Mouse (Mus musculus) forebrain, embryonic 14.5 days (tissue): ENCODE results near the gene Atg16l1. TPM values are rescaled to one million over a fixed set of nuclear protein-coding genes. Genes with fewer than 3 reads are reported as not detected.
A peak's percentile ranks its signal among the peaks of the same experiment; 100 is the strongest.

Experiments used
- ATAC-seq: fragments of 200-750 bp; cut with Nextera tagmentation; 2 replicates; pipeline ENCODE4 v1.8.0; 2017; ENCODE audit warnings: mild to moderate bottlenecking, moderate library complexity
- DNase-seq: peaks from one replicate; pipeline ENCODE4 v3.0.0-alpha.2; 2015; ENCODE audit warnings: low spot score
- H3K27ac ChIP-seq: fragments of 300-500 bp; sonication (generic); 2 replicates; pipeline ENCODE4 v1.5.1; 2014; ENCODE audit warnings: low read depth, mild to moderate bottlenecking, control low read depth, low read length, moderate library complexity
- H3K27me3 ChIP-seq: fragments of 300-500 bp; sonication (generic); replicated peaks from 2 replicates; pipeline ENCODE4 v1.6.1; 2014; ENCODE audit warnings: low read length, control low read depth, mixed read lengths; ENCODE audit not compliant: control insufficient read depth, insufficient read depth
- H3K36me3 ChIP-seq: fragments of 300-500 bp; sonication (generic); 2 replicates; pipeline ENCODE4 v1.6.1; 2014; ENCODE audit warnings: low read length, control low read depth; ENCODE audit not compliant: control insufficient read depth, insufficient read depth
- H3K4me1 ChIP-seq: fragments of 300-500 bp; sonication (generic); 2 replicates; pipeline ENCODE4 v1.6.1; 2014; ENCODE audit warnings: antibody characterized with exemption, low read length, control low read depth; ENCODE audit not compliant: control insufficient read depth, insufficient read depth
- H3K4me2 ChIP-seq: fragments of 300-500 bp; sonication (generic); 2 replicates; pipeline ENCODE4 v1.6.1; 2014; ENCODE audit warnings: mild to moderate bottlenecking, control low read depth, low read length
- H3K4me3 ChIP-seq: fragments of 300-500 bp; sonication (generic); 2 replicates; pipeline ENCODE4 v1.5.1; 2014; ENCODE audit warnings: low read depth, low read length, control low read depth
- H3K9ac ChIP-seq: fragments of 300-500 bp; sonication (generic); 2 replicates; pipeline ENCODE4 v1.6.1; 2014; ENCODE audit warnings: mild to moderate bottlenecking, low read length, control low read depth, moderate library complexity
- H3K9me3 ChIP-seq: fragments of 300-500 bp; sonication (generic); replicated peaks from 2 replicates; pipeline ENCODE4 v1.6.1; 2016; ENCODE audit warnings: low read length, control low read depth, mixed read lengths; ENCODE audit not compliant: control insufficient read depth
- WGBS: fragments of 180-500 bp; shearing (Covaris S2); extraction: QIAGEN DNeasy Blood & Tissue Kit; methylation state at CpG from one replicate; pipeline ENCODE4 v1.1.7; 2014; 5-methylcytosine and 5-hydroxymethylcytosine counted together
- polyA plus RNA-seq: library from polyadenylated mRNA; unstranded; fragments of >200 nt; fragmentation: Nextera tagmentation; extraction: Ambion mirVana; gene quantifications from 2 replicates; pipeline ENCODE4 v1.2.1, GENCODE M21; 2014

Atg16l1 gene
- polyA plus RNA-seq, 1 experiment from 2014 or later, result 50.0 TPM

DNA sequence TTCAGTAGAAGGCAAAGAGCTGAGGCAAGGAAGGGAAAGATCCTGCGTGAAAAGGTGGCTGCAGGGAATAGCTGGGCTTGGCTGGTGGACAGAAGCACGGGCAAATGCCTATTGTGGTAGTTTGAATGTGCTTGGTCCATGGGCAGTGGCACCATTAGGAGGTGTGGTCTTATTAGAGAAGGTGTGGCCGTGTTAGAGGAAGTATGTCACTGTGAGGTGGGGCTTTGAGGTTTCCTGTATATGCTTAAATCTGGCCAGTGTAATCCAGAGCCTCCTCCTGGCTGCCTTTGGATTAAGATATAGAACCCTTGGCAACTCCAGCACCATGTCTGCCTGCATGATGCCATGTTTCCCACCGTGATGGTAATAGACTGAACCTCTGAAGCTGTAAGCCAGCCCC lies 32.3 kb upstream of the Atg16l1 start:
- Histone ChIP-seq H3K9me3 (no peaks in the 10 kb centered on the region), H3K36me3 (no peaks in the 10 kb centered on the region), H3K9ac (no peak overlapping the region), H3K4me2 (no peak overlapping the region), H3K4me3 (no peak overlapping the region), H3K27me3 (no peaks in the 10 kb centered on the region), H3K4me1 (no peaks in the 10 kb centered on the region), H3K27ac (no peak overlapping the region)
- ATAC-seq (no peak), DNase-seq (no peak)
- WGBS, result 56% methylated on average over 4 of the region's 4 CpGs

DNA sequence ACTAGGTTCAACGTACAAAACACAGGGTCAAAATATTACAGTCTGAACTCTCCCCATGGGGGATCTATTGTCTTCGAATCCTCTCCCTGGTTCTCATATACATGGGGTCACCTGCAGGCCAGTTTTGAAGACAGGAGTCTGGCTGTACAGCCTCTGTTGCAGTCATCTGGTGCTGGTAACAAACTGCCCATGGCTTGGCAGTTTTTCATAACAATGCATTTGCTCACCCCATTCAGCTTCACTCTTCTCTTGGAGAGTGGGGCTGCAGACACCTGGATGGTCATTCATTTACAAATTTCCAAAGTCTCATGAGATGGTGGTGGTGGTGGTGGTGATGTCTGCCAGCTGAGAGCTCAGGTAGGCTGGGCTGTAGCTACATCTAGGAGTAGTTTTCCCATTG lies 26.6 kb upstream of the Atg16l1 start:
- ATAC-seq (no peak), DNase-seq (no peak)
- no peak overlapping the region for H3K4me3 ChIP-seq
- no peaks in the 10 kb centered on the region for H3K4me1 ChIP-seq
- no peak overlapping the region for H3K9ac ChIP-seq
- H3K27me3 ChIP-seq, result no peaks in the 10 kb centered on the region
- no peaks in the 10 kb centered on the region for H3K9me3 ChIP-seq
- no peaks in the 10 kb centered on the region for H3K36me3 ChIP-seq
- H3K27ac ChIP-seq, result no peak overlapping the region
- H3K4me2 ChIP-seq, result no peak overlapping the region
- 83% methylated on average over 2 of the region's 2 CpGs for WGBS

DNA sequence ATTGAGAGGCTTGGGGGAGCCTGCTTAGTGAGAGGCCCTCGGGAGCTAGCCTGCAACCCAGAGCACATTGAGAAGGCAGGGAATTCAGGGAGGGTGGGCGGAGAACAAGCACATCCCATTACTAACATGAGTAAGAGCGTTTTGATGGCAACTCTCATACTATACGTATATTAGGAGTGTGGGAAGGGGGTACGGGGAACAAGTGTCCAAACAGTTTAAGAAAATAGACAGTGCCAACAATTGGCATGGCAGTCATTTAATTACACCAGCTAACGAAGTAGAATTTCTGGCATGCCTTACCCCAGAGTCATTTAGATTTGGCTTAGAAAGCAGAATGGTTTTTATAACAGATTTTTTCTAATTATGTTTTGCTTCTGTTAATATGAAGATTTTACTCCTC lies 25.8 kb upstream of the Atg16l1 start:
- WGBS, result 51% methylated on average over 6 of the region's 6 CpGs
- H3K36me3 ChIP-seq, result no peaks in the 10 kb centered on the region
- no peak; the same call in 1 of the 2 replicates for ATAC-seq

DNA sequence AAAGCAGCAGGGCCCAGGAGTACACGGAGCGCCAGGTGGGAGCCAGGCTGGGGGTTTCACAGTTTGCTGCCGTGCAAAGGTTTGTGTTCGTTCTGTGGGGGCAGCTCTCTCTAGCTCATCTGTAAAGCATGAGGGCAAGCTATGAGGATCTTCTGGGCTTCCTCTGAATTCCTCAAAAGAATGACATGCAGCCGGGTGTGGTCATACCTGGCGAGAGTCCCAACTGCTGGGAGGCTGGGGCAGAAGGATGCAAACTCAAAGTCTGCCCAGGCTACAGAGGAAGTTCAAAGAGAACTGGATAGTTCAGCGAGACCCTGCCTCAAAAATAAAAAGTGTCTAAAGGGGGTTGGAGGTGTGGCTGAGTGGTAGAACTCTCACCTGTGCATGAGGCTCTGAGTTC lies 25.4 kb upstream of the Atg16l1 start:
- Histone ChIP-seq H3K4me2 (no peak overlapping the region), H3K4me1 (no peaks in the 10 kb centered on the region), H3K36me3 (no peaks in the 10 kb centered on the region), H3K9me3 (no peaks in the 10 kb centered on the region), H3K27me3 (no peaks in the 10 kb centered on the region), H3K9ac (no peak overlapping the region), H3K4me3 (no peak overlapping the region), H3K27ac (no peak overlapping the region)
- 71% methylated on average over 7 of the region's 7 CpGs for WGBS
- no peak; the same call in 1 of the 2 replicates for ATAC-seq
- DNase-seq, result no peak

More for the DNA sequence above, 25.8 kb upstream of the Atg16l1 start:
- peak; percentile 44 for DNase-seq
- no peaks in the 10 kb centered on the region for H3K4me1 ChIP-seq
- no peak overlapping the region for H3K4me2 ChIP-seq
- H3K9ac ChIP-seq, result no peak overlapping the region
- H3K27ac ChIP-seq, result no peak overlapping the region
- H3K9me3 ChIP-seq, result no peaks in the 10 kb centered on the region
- no peaks in the 10 kb centered on the region for H3K27me3 ChIP-seq
- H3K4me3 ChIP-seq, result no peak overlapping the region

DNA sequence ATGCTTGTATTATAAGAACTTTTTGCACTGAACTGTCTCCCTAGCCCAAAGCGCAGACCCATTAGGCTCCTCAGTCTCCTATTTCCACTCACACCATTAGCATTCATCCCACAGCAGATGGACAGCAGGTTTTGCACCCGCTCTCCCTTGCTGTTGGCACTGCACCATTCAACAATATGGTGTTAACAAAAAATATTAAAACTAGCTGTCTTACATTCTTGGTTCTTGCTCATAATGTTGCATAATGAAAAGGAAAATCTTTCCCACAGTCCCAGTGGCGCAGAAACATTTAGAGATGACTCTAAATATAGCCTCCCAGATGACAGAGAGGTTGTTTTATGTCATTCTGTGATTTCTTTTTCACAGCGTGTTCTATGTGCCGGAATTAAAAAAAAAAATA lies 22.5 kb upstream of the Atg16l1 start:
- Histone ChIP-seq H3K4me2 (no peak overlapping the region), H3K4me1 (no peaks in the 10 kb centered on the region), H3K9me3 (no peaks in the 10 kb centered on the region), H3K27ac (no peak overlapping the region), H3K4me3 (no peak overlapping the region), H3K36me3 (no peaks in the 10 kb centered on the region), H3K9ac (no peak overlapping the region), H3K27me3 (no peaks in the 10 kb centered on the region)
- DNase-seq (peak; percentile 15), ATAC-seq (no peak)
- WGBS, result 81% methylated on average over 5 of the region's 5 CpGs

DNA sequence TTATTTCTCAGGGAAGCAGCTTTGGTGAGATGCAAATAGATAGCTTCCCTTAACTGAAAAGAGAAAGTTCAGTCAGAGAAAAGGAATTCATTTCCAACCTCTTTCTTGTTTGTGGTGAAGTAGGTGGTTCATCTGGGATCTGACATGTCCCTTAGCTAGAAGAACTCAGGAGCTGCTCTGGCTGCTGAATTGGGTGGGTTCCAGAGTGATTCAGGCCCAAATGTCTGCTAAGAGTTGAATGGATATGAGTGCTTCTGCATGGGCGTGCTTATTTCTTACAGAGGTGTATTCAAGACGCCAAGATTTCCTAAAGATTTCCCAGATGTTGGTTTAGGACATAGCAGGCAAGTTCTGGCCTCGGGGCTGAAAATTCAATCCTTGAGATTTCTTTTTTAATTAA lies 21.5 kb upstream of the Atg16l1 start:
- Histone ChIP-seq H3K36me3 (no peaks in the 10 kb centered on the region), H3K4me2 (no peak overlapping the region), H3K9ac (no peak overlapping the region), H3K27ac (no peak overlapping the region), H3K9me3 (no peaks in the 10 kb centered on the region), H3K4me1 (no peaks in the 10 kb centered on the region), H3K27me3 (no peaks in the 10 kb centered on the region), H3K4me3 (no peak overlapping the region)
- DNase-seq (no peak), ATAC-seq (no peak)
- 81% methylated on average over 3 of the region's 3 CpGs for WGBS

DNA sequence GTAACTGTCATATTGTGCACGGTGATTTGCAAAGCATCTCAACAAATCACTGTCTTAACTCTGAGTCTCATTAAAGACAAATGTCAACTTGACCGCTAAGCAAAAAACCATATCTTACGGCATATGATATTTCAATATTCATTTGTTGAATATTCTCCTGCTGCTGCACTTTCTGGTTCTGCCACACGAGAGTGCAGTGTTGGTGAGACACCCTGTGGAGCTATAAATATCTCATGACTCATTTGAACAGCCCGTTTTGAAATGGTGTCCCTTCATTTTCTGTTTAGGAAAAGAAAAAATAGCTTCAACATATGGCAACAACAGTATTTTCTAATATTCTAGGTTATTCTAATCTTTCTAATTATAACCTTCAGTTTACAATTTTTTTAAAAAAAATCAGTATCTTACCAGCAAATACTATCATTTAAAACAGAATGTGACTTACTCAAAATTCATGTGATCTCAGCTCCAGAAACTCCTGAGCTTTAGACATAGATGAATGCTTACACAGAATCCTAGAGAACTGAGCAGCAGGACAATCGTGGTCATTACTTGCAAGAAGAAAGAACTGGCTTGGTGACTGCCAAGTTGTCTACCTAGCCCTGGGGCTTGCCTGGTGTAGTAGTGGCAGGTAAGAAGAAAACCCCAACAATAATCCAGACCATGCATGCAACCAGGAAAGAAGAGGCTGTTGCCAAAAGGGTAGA lies 14.9 kb upstream of the Atg16l1 start:
- H3K4me1 ChIP-seq, result no peaks in the 10 kb centered on the region
- no peaks in the 10 kb centered on the region for H3K27me3 ChIP-seq
- no peaks in the 10 kb centered on the region for H3K36me3 ChIP-seq
- H3K9ac ChIP-seq, result no peak overlapping the region
- no peaks in the 10 kb centered on the region for H3K9me3 ChIP-seq
- H3K27ac ChIP-seq, result no peak overlapping the region
- ATAC-seq (no peak), DNase-seq (no peak)
- no peak overlapping the region for H3K4me2 ChIP-seq
- no peak overlapping the region for H3K4me3 ChIP-seq
- WGBS, result 79% methylated on average over 6 of the region's 6 CpGs

DNA sequence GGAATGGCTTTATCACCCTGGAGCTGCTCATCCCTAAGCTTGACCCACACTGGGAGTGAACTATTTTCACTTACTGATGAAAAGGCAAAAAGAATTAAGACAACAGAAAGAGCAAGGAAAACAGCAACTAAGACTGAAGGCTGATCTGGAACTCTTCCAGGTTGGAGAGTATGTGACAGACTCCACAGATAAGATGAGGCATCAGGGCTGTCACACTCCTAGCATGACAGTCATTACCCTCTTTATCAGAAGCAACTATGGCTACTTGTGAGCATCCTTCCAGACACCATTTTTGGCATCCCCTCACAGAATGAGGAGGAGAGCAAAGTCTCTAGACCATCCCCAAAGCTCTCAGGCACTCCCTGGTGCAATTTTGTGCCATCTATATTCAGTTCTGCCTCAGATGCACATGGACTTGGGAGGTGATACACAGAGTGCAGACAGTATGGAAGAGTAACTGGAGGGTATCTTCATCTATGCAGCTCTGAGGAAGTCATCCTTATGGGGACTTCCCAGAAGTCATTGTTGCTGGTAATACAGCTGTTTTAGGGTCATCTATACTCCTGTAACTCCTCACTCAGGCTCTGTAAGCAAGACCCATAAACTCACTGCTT lies 6.2 kb upstream of the Atg16l1 start:
- ATAC-seq (no peak), DNase-seq (no peak)
- Histone ChIP-seq H3K4me2 (no peak overlapping the region), H3K9me3 (no peaks in the 10 kb centered on the region), H3K27me3 (no peaks in the 10 kb centered on the region), H3K4me3 (no peak overlapping the region), H3K36me3 (no peaks in the 10 kb centered on the region), H3K9ac (no peak overlapping the region), H3K4me1 (no peaks in the 10 kb centered on the region), H3K27ac (no peak overlapping the region)

DNA sequence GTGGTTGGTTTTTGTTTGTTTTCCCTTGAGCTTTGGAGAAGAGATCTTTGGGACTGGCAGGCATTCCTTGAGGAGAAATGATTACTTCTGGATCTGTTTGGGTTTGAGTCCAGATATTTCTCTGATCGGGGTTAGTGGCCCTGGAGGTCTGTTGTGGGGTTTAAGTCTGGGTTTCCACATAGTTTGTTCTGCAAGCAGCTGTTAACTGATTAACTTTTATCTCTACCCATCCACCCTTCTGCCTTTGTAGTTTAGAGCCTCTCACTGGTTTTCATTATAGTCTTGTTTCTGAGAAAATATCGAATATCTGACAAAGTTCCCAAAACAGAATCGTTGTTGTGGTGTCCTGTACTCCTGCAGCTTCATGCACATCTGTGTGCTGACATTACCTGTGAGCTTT lies 8.2 kb downstream of the Atg16l1 start:
- H3K4me3 ChIP-seq, result no peak overlapping the region
- H3K9me3 ChIP-seq, result no peaks in the 10 kb centered on the region
- no peaks in the 10 kb centered on the region for H3K27me3 ChIP-seq
- no peak overlapping the region for H3K9ac ChIP-seq
- DNase-seq, result no peak
- no peak for ATAC-seq
- H3K27ac ChIP-seq, result no peak overlapping the region
- H3K4me1 ChIP-seq, result no peaks in the 10 kb centered on the region
- WGBS, result 93% methylated on average over 3 of the region's 3 CpGs
- no peak overlapping the region for H3K4me2 ChIP-seq
- peaks cover 91% of the 10 kb centered on the region for H3K36me3 ChIP-seq
